23 mouse cellular contexts compared by ENCODE assay signal in the genomic region with DNA sequence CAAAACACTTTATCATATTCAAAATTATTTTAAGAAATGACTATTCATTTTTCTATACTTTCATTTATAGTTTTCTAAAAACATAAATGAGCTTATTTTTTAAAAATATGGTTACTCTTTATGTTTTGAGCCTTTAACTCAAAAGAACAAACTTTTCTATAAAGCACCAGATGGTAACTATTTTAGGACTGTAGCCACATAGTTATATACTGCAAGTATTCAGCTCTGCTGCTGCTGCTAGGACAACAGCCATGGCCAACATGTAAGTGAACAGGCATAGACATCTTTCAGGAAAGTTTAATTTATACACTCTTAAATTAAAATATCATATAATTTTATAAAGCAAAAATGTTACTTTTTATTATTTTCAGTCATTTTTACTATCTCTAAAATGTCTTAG.
DNase-seq lines count a peak whose midpoint lies in the region; ATAC-seq and TF ChIP-seq lines count a peak whose summit lies in the region.
"Had no signal": no experiment of that assay in that cellular context is flagged by ENCODE, and none has a peak within 500 bp of the region (broad histone marks: within the 10 kb centered on the region; RNA-seq: fewer than 3 reads in every experiment).

No protein-coding gene starts in this region.

- no peaks in the 10 kb centered on the region for H3K36me3 ChIP-seq in forebrain, postnatal 0 days (ENCODE audit: insufficient read depth)
- no peaks in the 10 kb centered on the region for H3K36me3 ChIP-seq in forebrain, embryonic 10.5 days (replicated peaks)
- H3K36me3 ChIP-seq: G1E had no signal

- no peak overlapping the region for H3K4me3 ChIP-seq in forebrain, postnatal 0 days (ENCODE audit: low read depth, low read length)
- H3K4me3 ChIP-seq in forebrain, embryonic 10.5 days, result no peak overlapping the region

- H3K27me3 ChIP-seq in forebrain, postnatal 0 days (ENCODE audit: insufficient read depth, low read length), result no peaks in the 10 kb centered on the region
- no peaks in the 10 kb centered on the region for H3K27me3 ChIP-seq in forebrain, embryonic 10.5 days (ENCODE audit: poor library complexity, severe bottlenecking)
- H3K27me3 ChIP-seq: CH12.LX, Patski had no signal

- ATAC-seq in forebrain, postnatal 0 days, result peak; percentile 76
- peak; percentile 91 for ATAC-seq in frontal cortex, adult (ENCODE audit: low TSS enrichment)
- ATAC-seq: activated CD4-positive, CD25-positive, alpha-beta regulatory T cell, adult 4 months; CD4-positive, CD25-positive, alpha-beta regulatory T cell, adult 4 months; Patski had no signal

- DNase-seq in forebrain, postnatal 0 days, result no peak
- no peak for DNase-seq in forebrain, embryonic 10.5 days (ENCODE audit: extremely low spot score, low spot score)
- no peak for DNase-seq in frontal cortex, postnatal 25 days (ENCODE audit: low spot score in 2 of 2)
- peak; percentile 52 for DNase-seq in brain, adult 2 months (ENCODE audit: low read depth, low spot score)
- peak; percentile 58 for DNase-seq in telencephalon, adult 2 months (ENCODE audit: low read depth, low spot score)
- DNase-seq in kidney, postnatal 10 days, result no peak
- no peak for DNase-seq in layer of hippocampus, adult 11-12 months (ENCODE audit: low spot score)
- DNase-seq: adrenal gland, adult 2 months; adrenal gland, adult 8-10 months; adrenal gland, postnatal 10 days; adrenal gland, postnatal 14 days; adrenal gland, postnatal 25 days; adrenal gland, postnatal 36 days; B cell, adult 2 months; cerebellum, adult 11 months; cerebellum, adult 11-12 months; cerebellum, adult 18-20 months had no signal

- no peak overlapping the region for H3K9ac ChIP-seq in forebrain, postnatal 0 days

- H3K27ac ChIP-seq in forebrain, postnatal 0 days (ENCODE audit: low read depth, low read length), result no peak overlapping the region
- no peak overlapping the region for H3K27ac ChIP-seq in forebrain, embryonic 10.5 days

- no peak for TF ChIP-seq CTCF in forebrain, postnatal 0 days (IDR thresholded peaks at IDR 0.05; ENCODE audit: low read depth)

- H3K4me1 ChIP-seq in forebrain, postnatal 0 days (ENCODE audit: insufficient read depth), result no peaks in the 10 kb centered on the region
- H3K4me1 ChIP-seq in forebrain, embryonic 10.5 days, result no peaks in the 10 kb centered on the region

- no peaks in the 10 kb centered on the region for H3K9me3 ChIP-seq in forebrain, postnatal 0 days (ENCODE audit: low read length)
- H3K9me3 ChIP-seq in forebrain, embryonic 10.5 days, result no peaks in the 10 kb centered on the region

- H3K4me2 ChIP-seq in forebrain, postnatal 0 days (ENCODE audit: low read depth), result no peak overlapping the region

Comparison
In these comparisons a context has a peak if more than half of its experiments do, and no peak if none do; other contexts are left out.
1. DNase-seq: peak in brain, adult 2 months (single experiment) and telencephalon, adult 2 months (single experiment); none in forebrain, postnatal 0 days (single experiment), forebrain, embryonic 10.5 days (single experiment), frontal cortex, postnatal 25 days (0 of 2), kidney, postnatal 10 days (single experiment) and layer of hippocampus, adult 11-12 months (single experiment).